Mouse (Mus musculus): Measurements from ENCODE around the gene Slc9a4.
"Not testable (repeated sequence)": the region's sequence is repeated elsewhere in the genome, so short reads cannot be mapped to it uniquely, and the experiment has no call there.

Slc9a4 gene

DNA sequence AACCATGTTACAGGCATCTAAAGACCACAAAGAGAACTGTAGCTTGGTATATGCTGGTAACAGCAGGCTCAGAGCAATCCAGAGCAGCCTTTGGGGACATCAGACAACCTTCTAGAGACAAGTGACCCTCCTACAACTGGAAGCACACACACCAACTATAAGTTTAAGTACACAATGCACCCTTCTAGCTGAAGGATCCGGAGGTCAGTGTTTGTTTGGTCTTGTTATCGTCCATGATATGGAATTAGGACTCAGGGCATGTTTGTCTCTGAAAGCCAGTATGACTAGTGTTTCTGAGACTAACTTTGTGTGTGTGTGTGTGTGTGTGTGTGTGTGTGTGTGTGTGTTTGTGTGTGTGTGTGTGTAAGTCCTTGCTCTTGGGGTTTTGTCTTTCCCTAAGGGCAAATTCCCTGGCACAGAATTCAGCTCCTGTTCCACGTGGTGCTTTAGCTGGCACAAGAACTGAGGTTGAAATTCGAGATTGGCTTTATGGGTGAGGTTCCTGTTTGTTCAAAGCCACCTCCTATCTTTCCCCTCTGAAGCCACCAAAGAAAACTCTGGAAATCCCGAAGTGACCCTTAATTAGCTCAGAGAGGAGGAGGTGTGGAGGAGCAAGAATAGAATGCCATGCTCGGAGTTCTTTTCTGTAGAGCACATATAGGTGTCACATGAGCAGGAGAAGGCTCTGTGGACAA is 71.1 kb downstream of the Slc9a4 start:
- no peak for DNase-seq (ENCODE audit: low read depth, low spot score)

DNA sequence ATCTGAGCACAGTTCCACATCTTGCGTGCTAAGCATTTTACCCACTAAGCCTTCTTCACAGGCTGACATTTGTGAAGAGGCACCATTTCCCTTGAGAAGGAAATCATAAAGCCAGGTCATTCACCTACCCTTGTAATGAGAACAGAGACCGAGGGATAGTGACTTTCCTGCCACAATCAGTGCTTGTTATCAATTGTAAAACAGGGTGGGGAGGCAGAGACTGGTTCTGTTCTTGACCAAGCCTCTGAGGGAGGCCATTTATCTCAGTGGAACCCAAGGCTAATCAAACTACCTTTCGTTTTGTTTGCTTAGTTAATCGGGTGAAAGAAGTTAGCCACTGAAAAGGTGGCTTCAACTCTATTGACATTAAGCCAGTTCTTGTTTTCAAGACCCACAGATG is 77.2 kb downstream of the Slc9a4 start:
- no peak for DNase-seq (ENCODE audit: low read depth, low spot score)

DNA sequence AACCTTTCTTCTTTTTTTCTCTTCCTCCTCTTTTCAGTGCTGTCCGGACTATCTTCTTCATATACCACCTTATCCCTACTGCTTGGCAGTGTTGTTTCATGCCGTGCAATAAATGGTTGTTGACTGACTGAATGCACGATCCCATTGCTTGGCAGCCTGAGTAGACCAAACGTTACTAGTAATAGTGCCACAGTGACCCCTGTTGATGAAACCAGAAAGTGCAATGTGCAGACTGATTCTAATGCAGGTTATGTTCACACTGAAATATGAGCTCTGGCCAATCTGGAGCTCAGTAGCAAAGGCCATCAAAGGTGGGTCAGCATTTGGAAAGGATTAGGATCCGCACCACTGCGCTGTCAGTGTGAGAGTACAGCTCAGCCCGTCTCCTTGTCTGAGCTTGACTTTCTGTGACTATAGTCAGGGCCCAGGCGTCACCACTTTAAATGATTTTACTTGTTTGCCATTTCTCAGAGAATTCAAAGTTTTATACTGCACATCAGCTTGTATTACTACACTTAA is 78.2 kb downstream of the Slc9a4 start:
- peak; percentile 64 for DNase-seq (ENCODE audit: low read depth, low spot score)

DNA sequence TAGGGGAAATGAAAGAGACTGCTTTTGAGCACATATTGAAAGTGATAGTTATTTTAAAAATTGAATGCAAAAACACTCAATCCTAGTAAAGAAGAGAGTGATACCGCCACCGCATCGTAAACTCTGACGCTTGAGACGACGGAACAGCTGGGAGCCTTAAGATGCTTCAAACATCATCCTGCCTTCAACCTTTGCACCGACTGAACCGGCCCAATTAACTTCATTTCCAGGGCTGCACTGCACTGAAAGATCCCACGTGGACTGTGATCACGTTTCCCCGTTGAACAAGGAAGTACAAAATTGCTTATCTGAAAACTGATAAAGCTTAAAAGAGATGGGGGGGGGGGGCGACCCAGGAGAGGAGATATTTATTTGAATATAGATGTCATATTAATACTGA is 79.1 kb downstream of the Slc9a4 start:
- DNase-seq (ENCODE audit: low read depth, low spot score), result no peak

DNA sequence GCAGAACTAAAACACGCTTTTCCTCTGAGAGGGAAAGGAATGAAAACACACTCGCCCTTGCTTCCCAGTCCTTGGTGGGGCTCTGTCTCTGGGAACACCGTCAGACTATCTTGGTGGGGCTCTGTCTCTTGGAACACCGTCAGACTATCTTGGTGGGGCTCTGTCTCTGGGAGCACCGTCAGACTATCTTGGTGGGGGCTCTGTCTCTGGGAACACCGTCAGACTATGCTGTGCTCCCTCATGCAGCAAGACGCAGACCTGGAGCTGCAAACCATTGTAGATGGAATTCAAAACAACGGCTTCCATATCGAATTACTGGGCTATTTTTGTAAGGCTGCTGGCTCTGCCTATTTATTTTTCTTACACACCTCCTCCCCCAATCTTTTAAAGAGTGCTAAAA is 79.6 kb downstream of the Slc9a4 start:
- DNase-seq (ENCODE audit: low read depth, low spot score), result no peak

DNA sequence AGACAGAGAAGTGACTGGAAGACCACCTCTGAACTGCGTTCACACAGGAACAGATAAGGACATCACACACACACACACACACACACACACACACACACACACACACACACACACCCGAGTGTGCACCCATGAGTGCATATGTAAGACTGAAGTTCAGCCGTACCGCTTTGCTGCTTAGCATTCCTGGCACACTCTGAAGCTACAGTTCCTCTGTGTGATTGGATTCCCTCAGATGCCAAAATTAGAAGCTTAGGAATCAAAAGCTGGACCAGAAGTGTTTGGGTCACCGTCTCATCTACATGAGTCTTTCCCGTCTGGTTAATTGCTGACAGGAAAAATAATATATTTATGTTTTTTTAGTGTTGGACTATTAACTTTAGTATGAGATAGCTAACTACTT is 81.0 kb downstream of the Slc9a4 start:
- no peak for DNase-seq (ENCODE audit: low read depth, low spot score)

DNA sequence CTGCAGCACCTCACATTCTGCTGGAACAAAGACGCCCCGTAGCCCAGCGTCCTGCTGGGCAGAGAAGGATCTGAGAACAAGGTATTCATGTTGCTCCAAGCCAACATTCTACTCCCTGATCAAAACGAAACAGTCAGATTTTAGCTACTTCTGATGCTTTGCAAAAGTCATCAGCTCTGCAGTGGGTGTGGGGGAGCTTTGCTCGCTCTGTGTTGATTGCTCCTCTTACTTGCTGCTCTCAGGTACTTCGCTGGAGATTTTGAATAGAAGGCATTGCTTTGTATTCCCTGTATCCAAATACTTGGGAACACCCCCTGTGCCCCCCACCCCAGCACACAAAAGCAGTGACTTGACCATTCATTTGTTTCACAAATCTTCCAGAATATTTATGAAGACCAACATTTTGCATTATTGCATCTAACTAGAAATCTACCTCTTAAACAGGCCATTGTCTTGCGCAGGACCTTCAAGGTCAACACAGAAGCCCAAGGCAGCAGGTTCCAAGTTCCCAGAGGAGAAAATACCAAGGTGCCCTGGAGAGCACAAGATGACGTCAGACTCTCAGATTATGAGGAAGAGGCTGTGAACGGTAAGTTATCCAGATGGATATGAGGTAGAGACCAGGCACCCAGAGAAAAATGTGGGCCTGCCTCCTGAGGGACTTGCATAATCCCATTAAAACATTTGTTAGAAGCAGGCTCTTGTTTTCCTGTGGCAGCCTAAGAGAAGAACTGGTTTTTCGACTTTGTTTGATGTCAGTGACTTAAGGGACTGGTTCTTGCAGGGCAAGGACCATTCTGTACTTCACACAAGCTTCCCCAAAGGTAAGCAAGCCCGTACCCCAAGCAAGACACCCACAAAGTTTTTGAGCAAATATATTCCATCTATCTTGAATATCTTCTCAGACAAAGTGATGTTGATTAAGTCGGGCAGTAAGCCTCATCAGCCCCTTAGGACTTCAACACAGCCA is 85.8 kb downstream of the Slc9a4 start:
- DNase-seq (ENCODE audit: low read depth, low spot score), result no peak

DNA sequence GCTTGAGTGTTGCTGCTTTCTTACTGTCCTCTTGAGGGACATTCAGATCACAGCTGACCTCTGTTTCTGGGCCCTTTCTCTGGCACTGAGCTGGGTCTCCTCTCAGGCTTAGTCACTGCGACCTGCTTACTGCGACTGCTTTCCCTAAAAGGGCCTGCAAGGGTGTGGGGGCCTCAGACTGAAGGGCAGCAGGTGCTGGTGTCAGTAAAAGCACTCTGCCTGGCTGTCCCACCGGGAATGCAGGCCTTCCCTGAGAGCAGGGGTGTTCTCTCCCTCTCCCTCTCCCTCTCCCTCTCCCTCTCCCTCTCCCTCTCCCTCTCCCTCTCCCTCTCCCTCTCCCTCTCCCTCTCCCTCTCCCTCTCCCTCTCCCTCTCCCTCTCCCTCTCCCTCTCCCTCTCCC is 87.6 kb downstream of the Slc9a4 start:
- not testable (repeated sequence) for DNase-seq (ENCODE audit: low read depth, low spot score)

DNA sequence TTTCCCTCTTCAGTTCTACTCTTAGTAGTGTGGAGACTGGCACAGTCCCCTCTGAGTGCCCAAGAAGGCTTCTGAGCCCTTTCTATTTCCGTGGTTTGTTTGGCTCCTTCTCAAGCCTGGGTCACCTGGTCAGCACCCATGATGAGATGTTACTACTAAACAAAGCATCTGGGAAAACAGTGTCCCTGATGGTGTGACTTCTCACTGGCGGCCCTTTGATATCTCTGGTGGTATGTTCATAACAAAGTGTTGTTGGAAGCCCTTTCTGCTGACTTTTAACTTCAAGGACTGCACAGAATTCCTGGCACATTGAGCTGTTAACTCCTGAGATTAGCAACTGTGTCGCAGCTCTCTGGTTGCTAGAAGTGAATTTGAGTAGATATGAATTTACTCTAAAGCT is 90.1 kb downstream of the Slc9a4 start:
- no peak for DNase-seq (ENCODE audit: low read depth, low spot score)

DNA sequence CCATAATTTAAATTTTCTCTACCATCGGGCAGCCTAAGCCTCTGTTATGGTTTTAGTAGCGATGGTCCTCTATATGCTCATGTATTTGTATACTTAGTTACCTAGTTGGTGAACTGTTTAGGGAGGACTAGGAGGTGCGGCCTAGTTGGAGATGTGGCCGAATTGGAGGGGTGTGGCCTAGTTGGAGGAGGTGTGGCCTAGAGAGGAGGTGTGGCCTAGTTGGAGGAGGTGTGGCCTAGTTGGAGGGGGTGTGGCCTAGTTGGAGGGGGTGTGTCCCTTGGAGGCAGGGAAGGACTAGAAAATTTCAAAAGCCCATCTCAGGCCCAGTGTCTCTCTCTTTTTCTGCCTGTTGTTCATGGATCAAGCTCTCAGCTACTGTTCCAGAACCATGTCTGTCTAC is 91.6 kb downstream of the Slc9a4 start:
- DNase-seq (ENCODE audit: low read depth, low spot score), result no peak

DNA sequence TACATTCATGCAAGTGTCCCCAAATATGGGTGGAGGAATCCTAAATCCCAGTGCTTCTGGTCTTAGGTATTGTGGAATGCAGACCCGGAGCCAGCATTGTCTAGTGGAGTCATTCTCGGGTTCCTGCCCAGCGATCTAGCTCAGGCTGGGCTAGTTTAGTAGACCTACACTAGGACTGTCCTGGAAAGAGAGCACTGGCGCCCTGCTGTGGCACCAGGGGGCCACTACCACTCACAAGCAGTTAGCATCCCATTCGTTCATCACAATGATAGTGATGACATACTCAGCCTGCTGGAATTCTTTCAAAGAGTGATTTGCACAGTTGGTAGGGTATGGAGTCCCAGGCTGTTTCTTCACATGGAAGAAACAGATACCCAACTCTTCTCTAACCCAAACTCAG is 97.4 kb downstream of the Slc9a4 start:
- no peak for DNase-seq (ENCODE audit: low read depth, low spot score)
